Mouse (Mus musculus): ENCODE results near the gene Casq1.

Gene Casq1

DNA sequence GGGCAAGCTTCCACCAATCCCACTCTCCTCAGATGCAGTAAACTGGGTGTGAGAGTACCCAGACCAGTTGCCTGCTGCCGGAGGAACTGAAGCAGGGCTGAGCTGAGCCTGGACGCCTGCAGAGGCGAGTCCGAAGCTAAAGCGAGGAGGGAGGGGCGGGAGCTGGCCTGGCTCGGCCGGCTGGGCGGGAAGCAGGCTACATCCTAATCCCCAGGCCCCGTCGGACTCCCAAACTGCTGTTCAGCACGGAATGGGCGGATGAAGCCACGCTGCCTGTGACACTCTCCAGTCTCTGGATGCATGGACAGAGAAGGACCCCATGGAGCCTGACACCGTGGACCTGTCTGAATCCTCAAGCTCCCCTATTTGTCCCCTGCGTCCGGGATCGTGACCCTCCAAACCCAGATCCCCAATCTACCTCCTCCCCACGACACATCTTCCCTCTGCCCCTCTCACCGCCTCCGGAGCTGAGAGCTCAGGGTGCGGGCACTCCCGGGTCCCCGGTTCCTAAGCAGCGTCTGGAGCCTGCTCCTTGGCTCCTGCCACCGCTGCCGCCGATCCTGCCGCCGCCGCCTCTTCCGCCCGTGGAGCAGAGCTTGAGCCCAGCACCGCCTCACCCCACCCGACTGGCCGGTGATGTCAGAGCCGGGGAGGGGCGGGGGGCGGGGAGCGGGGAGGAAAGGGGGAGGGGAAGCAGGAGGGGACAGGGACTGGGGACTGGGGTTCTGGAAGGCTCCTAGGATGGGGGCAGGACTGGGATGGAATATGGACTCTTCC, 13.3 kb downstream of the Casq1 start, which contains the start of gene Pea15a:
Pea15a (minus strand) TSS at position 664 of the 777 bp plus-strand sequence.
- peak; percentile 90 to 92 for DNase-seq (ENCODE audit: low spot score in 2 of 2)

DNA sequence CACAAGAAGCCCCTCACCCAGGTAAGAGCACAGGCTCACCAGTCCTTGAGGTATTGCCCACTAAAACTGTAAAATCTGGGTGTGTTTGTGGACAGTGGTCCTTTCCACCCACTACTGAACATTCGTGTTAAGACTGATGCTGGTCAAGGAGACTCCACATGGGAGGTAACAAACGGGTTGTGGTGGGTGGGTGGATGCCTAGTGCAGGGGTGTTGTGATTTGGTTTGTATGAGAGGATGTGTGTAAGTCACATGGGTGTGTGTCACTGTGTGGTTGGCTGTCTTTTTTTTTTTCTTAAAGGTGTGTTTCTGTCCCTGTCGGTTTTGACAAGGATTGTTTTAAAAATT, 14.0 kb downstream of the Casq1 start:
- DNase-seq (ENCODE audit: low spot score in 2 of 2): no peak

DNA sequence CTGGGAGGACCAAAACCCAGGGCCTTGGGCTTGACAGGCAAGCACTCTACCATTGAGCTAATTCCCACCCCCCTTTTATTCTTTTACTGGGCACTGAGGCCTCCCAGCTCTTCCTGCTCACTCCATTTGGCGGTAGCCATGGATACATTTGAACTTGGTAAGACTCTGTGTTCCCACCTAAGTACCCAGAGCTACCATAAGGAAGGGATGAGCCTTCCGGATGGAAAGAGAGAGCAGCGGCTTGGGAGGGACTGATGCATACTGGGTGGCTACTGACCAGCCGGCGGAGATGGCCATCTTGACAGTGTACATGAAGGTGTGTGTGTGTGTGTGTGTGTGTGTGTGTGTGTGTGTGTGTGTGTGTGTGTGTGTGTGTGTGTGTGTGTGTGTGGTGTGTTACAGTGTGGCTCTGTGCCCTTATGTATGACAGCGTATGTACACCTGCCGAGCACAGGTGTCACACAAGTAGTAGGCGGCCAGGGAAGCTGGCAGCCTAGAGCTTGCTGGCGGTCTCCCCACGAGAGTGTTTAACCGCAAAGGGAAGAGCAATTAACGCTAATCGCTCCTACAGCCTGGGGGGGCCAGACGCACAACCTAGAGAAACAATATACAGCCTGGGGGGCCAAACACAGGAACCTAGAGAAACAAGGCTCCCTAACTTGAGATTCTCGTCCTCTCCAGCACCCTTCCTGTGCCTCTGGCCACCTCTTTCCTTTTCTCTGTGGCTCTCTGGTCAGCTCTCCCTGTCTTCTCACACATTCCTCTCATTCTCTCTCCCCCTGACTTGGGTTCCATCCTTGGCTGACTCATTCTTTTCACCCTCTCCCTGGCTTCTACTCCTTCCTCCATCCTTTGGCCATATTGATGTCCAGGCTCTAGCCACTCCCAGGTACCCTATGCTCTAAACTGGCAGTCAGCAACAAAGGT, 14.6 kb downstream of the Casq1 start:
- DNase-seq (ENCODE audit: low spot score in 2 of 2): no peak

DNA sequence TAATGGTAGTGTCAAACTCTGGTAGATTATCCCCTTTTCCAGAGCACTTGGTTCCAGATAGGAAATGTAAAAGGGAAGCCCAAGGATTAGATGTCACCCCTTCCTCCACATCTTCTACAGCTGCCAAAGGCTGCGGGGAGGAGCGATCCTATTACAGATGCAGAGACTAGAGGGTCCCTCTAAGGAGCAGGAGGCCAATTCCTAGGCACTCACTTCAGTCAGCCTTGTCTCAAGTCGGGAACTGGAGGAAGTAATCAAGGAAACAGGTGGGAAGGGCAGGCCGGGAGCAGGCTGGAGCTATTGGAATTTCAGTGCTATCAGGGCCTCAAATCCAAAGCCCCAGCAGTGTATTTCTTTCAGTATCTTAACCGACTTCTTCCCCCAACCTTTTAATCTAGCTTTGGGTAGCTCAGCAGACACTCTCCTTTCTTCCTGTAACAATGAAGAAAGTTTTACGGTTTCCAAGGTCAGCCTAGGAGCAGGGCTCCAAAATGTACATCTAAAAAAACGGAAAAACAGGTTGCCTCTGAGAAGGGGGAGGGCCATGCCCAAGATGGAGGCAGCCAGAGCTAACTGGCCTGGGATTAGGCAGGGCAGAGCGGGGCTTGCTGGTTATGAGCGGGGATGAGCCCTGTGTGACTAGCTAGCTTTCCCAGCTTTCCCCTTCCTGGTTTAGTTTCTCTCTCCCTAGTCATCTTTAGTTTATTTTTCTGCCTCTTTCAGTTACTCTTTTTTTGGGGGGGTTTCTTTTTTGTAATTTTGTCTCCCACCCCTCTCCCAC, 15.4 kb downstream of the Casq1 start:
- no peak for DNase-seq (ENCODE audit: low spot score in 2 of 2)

DNA sequence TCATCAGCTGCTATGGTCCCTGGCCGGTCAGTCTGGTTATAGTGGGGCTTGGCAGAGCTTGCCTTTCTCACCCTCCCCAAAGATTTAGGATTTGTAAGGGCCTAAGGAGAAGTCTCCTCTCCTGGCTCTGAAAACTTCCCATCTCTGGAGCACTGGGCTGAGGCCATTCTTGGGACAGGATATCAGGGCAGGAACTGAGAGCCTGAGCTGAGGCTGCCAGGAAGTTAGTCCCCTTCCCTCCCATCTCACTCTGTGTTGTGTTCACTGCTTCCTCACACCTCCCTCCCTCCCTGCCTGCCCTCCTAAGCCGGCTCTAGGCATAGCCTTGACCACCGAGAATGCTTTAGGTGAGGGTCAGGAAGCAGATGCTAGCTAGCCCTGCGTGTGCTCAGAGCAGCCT, 16.1 kb downstream of the Casq1 start:
- no peak for DNase-seq (ENCODE audit: low spot score in 2 of 2)

DNA sequence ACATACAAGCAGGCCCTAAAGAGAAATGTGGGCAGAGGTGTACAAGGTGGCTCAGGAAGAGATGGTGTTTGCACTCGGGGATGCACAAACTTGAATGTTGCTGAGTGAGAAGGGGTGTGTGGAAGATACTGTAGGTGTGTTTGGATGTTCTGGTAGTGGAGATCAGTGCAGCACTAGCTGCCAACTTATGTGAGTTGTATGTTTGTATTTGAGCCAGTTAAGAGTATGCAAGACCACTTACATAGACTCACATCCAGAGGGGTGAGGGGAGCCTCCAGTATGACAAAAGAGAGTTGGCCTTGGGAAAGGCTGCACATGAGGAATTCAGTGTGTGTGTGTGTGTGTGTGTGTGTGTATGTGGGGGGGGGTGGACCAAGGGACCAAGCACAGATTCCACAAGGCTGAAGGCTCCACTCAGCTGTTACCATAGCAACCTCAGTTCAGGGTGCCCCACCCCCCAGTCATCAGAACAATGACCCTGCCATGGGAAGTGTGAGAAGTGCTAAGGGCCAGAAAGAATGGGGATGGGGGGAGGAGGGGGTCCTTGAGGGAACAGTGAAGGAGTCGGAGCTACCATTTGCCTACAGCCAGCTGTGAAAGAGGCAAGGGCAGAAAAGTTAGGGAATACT, 16.7 kb downstream of the Casq1 start:
- DNase-seq (ENCODE audit: low spot score in 2 of 2): peak; percentile 58 to 63

DNA sequence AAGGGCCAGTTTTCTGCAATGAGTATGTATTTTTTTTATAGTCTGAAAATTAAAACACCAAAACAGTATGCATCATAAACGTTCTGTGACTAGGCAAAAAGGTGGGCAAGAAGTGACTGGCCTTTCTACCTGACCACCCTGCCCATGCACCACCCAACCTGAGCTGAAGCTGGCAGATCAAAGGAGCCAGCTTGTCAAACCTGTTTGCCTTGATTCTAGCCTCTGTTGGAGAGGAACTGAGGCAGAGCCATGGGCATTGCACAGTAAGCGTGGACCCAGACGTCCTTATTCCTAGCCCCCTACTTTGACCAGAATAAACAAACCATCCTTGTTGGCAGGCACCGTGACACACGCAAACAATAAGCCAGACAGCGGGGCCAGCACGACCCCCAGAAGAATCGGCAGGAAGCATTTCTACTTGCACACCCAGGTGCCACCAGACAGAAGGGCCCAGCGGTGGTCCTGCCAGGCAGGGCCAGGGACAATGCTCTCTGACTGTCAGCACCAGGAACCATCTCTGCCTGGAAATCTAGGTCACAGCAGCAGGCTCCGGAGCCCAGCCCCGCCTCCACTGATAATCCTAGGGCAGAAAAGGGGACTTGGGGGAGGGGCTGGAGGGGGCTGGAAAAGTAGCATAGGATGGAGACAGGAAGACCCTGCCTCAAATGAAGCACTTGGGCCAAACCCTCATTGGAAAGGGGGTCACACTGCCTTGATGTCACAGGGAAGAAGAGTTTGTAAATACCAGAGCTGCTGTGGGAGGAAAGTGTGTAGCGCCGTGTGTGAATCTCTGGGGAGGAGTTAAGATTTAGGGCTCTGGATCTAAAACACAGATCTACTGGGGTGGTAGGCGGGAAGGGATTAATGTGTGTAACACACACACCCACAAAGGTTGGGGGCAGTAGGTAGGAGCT, 17.4 kb downstream of the Casq1 start:
- peak in 1 of 2 experiments; percentile 55 for DNase-seq (ENCODE audit: low spot score in 2 of 2)

DNA sequence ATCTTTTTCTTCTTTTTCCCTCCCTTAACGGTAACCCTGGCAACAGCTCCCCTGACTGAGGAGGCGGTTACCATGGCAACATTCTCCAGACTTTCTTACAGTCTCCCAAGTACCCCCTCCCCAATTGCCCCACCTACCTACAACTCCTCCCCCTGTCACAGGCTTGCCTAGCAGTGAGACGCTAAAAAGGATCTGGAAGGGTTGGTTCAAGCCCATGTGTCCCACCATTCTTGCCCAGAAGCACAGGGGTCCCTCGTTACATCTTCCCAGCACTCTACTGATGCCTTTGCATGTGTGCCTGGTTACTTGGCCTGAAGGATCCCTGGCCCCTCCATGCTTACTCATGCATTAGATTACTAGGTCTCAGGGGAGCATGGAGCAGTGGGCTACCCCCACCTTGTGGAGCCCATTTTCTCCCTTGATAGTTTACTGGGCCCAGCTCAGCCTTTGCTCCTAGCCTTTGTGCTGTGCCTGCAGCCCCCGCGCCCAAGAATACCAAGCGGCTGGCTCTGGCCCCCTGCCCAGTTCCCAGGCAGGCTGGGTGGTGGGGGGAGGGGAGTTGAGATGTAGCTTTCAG, 18.7 kb downstream of the Casq1 start:
- peak; percentile 93 for DNase-seq (ENCODE audit: low spot score in 2 of 2)

DNA sequence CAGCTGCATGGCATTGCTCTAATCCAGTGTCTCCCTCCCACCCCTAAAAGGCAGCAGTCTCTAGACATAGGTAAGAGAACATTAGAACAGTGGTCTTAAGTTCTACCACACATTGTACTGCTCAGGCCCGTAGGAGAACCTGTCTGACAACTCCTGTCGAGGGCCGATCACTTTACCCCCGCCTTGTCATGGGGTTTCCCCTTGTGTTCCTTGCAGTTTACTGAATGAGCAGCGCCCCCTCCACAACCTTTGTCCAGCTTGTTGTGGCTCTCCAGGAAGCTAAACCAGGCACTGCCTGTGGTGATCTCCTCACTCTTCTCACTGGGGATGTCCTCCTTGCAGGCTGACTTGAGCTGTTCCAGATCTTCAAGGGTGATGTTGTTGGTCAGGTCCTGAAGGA, 19.5 kb downstream of the Casq1 start:
- peak in 1 of 2 experiments; percentile 54 for DNase-seq (ENCODE audit: low spot score in 2 of 2)

DNA sequence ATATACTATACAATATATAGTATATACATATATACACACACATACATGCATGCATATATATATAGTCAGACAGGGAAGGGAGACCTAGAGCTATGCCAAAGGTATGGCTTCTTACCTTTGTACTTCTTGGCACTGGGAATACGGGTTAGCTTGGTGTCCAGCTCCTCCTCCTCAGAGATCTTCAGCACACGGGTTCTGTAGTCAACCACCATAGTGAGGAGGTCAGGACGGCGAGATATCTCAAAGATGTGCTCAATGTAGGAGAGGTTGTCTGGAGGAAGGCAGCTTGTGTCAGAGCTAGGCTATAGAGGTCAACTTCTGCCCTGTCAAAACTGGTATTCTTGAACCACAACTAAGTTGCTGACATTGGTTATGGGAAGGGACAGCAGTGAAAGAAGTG, 20.7 kb downstream of the Casq1 start:
- no peak for DNase-seq (ENCODE audit: low spot score in 2 of 2)

DNA sequence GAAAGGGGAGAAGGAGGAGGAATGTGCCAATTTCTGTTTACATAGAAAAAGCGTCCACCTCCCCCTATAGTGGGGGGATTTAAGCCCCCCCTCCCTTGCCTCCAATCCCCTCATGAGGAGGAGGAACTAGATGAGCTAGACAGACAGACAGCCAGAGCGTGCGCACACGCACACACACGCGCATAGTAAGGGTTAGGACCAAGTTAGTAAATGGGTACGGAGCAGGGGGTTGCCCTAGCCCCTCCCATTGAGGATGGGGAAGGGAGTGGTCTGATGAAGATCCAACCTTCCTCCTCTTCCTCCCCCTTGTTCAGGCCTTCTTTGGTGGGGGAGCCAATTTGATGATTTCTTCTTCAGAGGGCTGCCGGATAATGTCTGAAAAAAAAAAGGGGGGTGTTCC, 21.4 kb downstream of the Casq1 start:
- peak in 1 of 2 experiments; percentile 38 for DNase-seq (ENCODE audit: low spot score in 2 of 2)

DNA sequence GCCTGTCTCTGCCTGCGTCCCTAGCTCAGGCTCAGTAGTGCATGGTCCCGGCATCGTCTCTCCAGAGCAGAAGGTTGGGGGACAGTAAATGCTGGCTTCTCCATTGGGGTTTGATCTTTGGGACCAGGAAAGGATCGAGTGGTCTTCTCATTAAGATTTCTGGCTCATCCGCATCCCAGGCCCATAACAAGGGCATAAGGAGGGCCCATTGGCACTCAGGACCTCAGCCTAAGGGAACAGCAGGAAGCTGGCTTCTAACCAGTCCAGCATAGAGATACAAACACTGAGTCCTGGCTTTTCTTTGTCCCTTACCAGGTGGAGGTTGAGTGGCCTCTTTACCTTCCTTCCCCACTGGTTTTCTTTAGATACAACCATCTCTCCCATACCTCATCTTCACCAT, 21.8 kb downstream of the Casq1 start:
- DNase-seq (ENCODE audit: low spot score in 2 of 2): no peak

DNA sequence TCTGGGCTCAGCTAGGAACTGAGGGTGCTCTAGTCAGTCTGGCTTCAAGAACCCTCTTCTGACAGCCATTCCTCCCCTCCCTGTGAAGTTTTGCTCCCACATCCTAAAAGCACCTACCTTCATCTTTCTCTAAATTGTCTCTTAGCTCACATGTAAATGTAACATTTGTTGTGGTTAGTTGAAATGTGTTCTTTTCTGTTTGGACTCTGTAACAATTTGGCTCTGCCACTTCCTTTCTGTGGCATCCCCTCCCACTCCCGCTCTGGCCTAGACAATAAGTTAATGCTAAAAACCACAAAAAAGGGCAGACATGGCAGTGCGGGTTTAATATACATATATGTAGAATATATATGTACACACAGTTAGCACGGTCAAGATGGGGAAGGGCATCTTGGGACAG, 22.5 kb downstream of the Casq1 start:
- no peak for DNase-seq (ENCODE audit: low spot score in 2 of 2)

DNA sequence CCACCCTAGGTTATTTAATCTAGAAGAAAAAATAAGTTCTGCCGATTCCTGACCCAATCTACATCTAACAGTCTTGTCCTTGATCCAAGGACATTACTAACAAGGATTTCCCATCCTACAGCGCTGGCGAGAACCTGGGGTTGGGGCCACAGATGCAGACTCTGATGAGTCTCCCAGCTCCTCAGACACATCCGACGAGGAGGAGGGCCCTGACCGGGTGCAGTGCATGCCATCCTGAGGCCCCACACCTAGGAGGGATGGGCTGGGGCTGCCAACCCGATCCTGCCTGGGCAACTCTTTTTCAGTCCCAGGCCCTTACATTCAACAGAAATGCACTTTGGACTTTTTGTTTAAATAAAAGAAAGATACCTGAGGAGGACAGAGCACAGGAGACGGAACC, 25.2 kb downstream of the Casq1 start:
- DNase-seq (ENCODE audit: low spot score in 2 of 2): no peak

DNA sequence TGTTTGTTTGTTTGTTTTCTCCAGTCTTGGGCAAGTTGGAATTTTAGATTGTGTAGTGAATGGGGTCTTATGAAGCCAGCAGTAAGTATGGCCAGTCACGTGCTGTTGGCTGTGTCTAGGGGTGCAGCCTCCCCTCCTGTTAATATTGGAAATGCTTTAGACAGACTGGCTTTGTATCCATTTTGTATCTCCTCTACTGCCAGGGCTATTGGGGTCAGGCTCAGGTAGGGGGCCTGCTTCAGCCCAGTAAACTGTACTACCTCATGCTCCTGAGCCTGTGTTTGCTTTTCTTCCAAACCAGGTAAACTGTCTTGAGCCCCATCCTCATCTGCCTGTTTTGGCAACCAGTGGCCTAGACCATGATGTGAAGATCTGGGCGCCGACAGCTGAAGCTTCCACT, 27.5 kb downstream of the Casq1 start:
- DNase-seq (ENCODE audit: low spot score in 2 of 2): no peak

DNA sequence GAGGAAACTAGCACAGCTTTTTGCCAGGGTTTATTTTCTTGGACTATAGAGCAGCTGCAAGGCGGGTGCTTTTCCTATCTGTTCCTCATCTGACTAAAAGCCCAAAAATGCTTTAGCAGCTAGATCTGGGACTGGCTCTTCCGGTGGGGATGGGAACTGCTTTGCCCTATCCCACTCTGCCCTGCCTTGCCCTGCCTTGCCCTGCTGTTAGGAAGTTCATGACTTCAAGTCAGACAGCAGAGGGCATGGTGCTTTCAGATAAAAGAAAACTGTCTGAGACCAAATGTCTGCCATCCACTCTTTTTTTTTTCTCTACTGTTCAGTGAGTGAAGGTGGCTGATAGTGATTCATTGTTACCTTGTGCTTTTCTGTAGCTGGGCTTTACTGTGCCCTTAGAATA, 28.1 kb downstream of the Casq1 start:
- DNase-seq (ENCODE audit: low spot score in 2 of 2): no peak

DNA sequence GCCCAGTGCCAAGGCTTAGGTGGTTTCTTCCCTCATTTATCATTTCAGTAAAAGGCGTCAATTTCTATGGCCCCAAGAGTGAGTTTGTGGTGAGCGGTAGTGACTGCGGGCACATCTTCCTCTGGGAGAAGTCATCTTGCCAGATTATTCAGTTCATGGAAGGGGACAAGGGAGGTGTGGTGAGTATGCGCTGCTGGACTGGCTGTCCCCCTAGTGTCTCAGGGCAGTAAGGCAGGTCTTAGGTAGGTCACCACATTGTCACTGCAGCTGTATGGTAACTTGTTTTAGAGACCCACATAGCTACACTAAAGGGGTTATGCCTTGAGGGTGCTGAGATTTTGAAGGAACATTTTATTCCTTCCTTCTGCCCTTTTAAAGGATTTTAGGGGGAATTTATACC, 30.8 kb downstream of the Casq1 start:
- DNase-seq (ENCODE audit: low spot score in 2 of 2): no peak

DNA sequence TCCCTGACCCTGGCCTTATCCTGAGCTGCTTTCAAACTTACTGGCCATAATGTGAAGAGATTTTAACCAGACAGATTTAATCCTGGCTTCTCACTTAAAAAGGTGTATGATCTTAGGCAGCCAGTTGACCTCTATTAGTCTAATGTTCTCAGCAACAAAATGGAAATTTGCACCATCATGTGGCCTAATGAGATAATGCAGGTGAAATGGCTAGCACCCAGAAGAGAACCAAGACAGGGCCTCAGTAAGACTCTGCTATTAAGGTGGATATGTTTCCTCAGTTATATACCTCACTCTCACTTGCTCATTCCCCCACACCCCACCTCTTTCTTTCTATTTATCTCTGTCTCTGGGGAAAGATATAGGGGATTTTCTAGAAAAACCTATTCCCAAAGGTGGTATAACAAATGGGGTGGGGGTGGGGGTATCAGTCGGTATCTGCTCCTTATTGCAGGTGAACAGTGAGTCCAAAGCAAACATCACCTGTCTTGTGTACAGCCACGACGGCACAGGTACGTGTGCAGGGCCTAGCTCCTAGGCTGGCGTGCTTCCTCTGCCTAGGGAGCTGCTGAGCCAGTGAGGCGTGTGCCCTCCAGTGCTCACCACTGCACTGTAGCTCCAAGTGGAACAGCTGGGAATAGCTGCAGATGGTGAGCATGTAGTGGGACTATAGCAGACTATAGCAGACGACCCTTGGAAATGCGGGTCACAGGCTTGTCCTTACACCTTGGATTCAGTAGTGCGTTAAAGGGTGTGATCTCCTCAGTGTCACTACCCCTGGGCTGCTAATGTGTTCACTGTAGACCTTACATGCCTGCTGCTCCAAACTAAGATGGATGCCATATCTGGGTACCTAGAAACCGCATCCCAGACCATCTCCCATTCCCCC, 33.0 kb downstream of the Casq1 start:
- DNase-seq (ENCODE audit: low spot score in 2 of 2): no peak

DNA sequence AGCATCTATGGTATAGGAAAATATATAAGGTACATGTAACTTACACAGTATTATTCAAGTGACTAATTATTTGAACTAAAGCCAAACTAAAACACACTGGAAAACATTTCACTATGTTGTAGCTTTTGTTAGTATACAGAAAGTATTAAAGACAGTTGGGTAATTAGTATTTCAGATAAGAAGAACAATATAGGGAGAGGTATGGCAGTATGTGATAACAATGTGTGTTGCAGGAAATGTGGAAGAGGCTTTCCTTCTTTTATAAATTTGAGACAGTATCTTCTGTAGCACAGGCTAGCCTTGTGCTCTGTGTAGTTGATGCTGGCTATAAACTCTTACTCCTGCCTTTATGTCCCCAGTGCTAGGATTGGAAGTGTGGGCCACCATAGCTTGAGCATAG, 35.8 kb downstream of the Casq1 start:
- DNase-seq (ENCODE audit: low spot score in 2 of 2): no peak
